ENCODE assay signal across 23 mouse cellular contexts in the genomic region with DNA sequence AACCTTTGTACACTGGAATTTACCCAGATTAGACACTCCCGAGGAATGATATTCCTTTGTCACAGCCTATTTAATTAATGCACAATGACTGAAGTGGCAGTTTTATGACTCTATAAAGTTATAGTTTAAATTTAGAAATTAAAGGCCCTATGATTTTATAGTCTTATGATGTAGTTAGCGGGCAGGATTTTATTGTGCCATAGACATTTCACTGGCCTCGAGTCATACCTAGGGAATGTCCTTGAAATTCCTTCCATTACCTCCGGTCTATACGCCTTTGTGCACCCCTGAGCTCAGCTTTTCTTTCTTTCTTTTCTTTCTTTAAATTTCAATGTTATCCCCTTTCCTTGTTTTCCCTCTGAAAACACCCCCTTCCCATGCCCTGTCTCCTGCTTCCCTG. TPM values are rescaled to one million over a fixed set of nuclear protein-coding genes. Genes with fewer than 3 reads are reported as not detected.
DNase-seq lines count a peak whose midpoint lies in the region; ATAC-seq and TF ChIP-seq lines count a peak whose summit lies in the region.
"Had no signal": no experiment of that assay in that cellular context is flagged by ENCODE, and none has a peak within 500 bp of the region (broad histone marks: within the 10 kb centered on the region; RNA-seq: fewer than 3 reads in every experiment).

No protein-coding gene starts in this region.

- POLR2A ChIA-PET in Patski (lab: Charles Lee), result no interaction called here

- H3K4me1 ChIP-seq in small intestine, adult 2 months (ENCODE audit: control insufficient read depth, insufficient read depth, insufficient read length, low read length), result peaks cover 18% of the 10 kb centered on the region

- H3K4me3 ChIP-seq in small intestine, adult 2 months (ENCODE audit: low read depth, low read length), result no peak overlapping the region

- WGBS in large intestine, adult 2 months, result 34% methylated on average over 5 of the region's 5 CpGs
- WGBS in small intestine, adult 2 months, result 35% methylated on average over 5 of the region's 5 CpGs

- in situ Hi-C loops in Patski (cut with MboI; ENCODE audit: low pct_unique_long_range_greater_than_20kb), result no loop called here

- intact Hi-C loops in heart, postnatal 36 days (cut with DNase I), result no loop called here

- H3K27ac ChIP-seq in small intestine, adult 2 months (ENCODE audit: insufficient read depth, low read depth, low read length), result peak overlapping the region; percentile 47; the same call in 1 of the 2 replicates

- CTCF ChIA-PET in Patski (lab: Charles Lee), result interaction anchor here (1.1 kb wide), 1 partner anchor 24 kb away, joined by 3 read pairs; no protein-coding TSS in a partner anchor

- ATAC-seq in Patski, result peak; percentile 35
- ATAC-seq in megakaryocyte-erythroid progenitor cell, adult 5-6 weeks (replicated peaks; ENCODE audit: low FRiP score, low TSS enrichment, poor library complexity, severe bottlenecking), result no peak
- ATAC-seq: activated CD4-positive, CD25-positive, alpha-beta regulatory T cell, adult 4 months; CD4-positive, CD25-positive, alpha-beta regulatory T cell, adult 4 months had no signal

- DNase-seq in 3T3-L1 (ENCODE audit: low read depth, low spot score) (peak; percentile 67), Patski (ENCODE audit: low read depth, low spot score) (peak; percentile 13)
- peak; percentile 61 for DNase-seq in large intestine, adult 2 months (ENCODE audit: low read depth, low spot score)
- no peak for DNase-seq in thymus, postnatal 4 days
- DNase-seq in layer of hippocampus, adult 11-12 months (ENCODE audit: low spot score), result no peak
- DNase-seq in heart, postnatal 36 days, result no peak
- DNase-seq: adrenal gland, adult 2 months; adrenal gland, adult 8-10 months; adrenal gland, postnatal 10 days; adrenal gland, postnatal 14 days; adrenal gland, postnatal 25 days; adrenal gland, postnatal 36 days; B cell, adult 2 months; cerebellum, adult 11 months; cerebellum, adult 11-12 months; cerebellum, adult 18-20 months; cerebellum, adult 2 months had no signal

- H3K27me3 ChIP-seq in Patski, result no peaks in the 10 kb centered on the region
- no peaks in the 10 kb centered on the region for H3K27me3 ChIP-seq in small intestine, adult 2 months (ENCODE audit: control insufficient read depth, insufficient read depth, low read length)
- H3K27me3 ChIP-seq: CH12.LX had no signal

- TF ChIP-seq CTCF in Patski (IDR thresholded peaks at IDR 0.05), result no peak
- no peak for TF ChIP-seq CTCF in small intestine, adult 2 months (IDR thresholded peaks at IDR 0.05; ENCODE audit: extremely low read depth, insufficient read length, insufficient replicate concordance, low read depth, low read length)

- no peaks in the 10 kb centered on the region for H3K36me3 ChIP-seq in small intestine, adult 2 months (ENCODE audit: control insufficient read depth, insufficient read depth, low read length)
- H3K36me3 ChIP-seq: G1E had no signal

- no peak for TF ChIP-seq POLR2A in small intestine, adult 2 months (IDR thresholded peaks at IDR 0.05; ENCODE audit: low read depth, low read length)

RNA-seq across cellular contexts. Expression of a gene that starts 35.3 kb away (rescaled TPM):
- polyA plus RNA-seq in Patski (2021), result 50.9 TPM
- 12.4 and 23.1 TPM in 2 replicates for polyA plus RNA-seq in large intestine, adult 2 months (2012; rRNA removed)
- 10.0 and 22.1 TPM in 2 replicates for polyA plus RNA-seq in small intestine, adult 2 months (2012; rRNA removed)
- 22.4 and 37.8 TPM in 2 replicates for total RNA-seq in megakaryocyte-erythroid progenitor cell, adult 5-6 weeks (2014; fragmentation: Nextera tagmentation)
- total RNA-seq in megakaryocyte-erythroid progenitor cell, adult 5-6 weeks (2017), result 7.5 and 12.6 TPM in 2 replicates
- total RNA-seq in heart, postnatal 36 days (2021), result 10 to 100 TPM; 53.8 to 60.9 TPM

RNA-seq across cellular contexts. Expression of a gene that starts 35.4 kb away (rescaled TPM):
- polyA plus RNA-seq in Patski (2021), result 32.9 TPM
- 4.6 and 8.6 TPM in 2 replicates for polyA plus RNA-seq in large intestine, adult 2 months (2012; rRNA removed)
- 7.2 and 13.3 TPM in 2 replicates for polyA plus RNA-seq in small intestine, adult 2 months (2012; rRNA removed)
- 11.3 and 17.0 TPM in 2 replicates for total RNA-seq in megakaryocyte-erythroid progenitor cell, adult 5-6 weeks (2014; fragmentation: Nextera tagmentation)
- 7.8 and 10.5 TPM in 2 replicates for total RNA-seq in megakaryocyte-erythroid progenitor cell, adult 5-6 weeks (2017)
- total RNA-seq in heart, postnatal 36 days (2021), result 10 to 100 TPM; 23.9 to 27.0 TPM

Comparison
In these comparisons a context has a peak if more than half of its experiments do, and no peak if none do; other contexts are left out.
1. DNase-seq: peak in 3T3-L1 (single experiment), Patski (single experiment) and large intestine, adult 2 months (single experiment); none in thymus, postnatal 4 days (single experiment), layer of hippocampus, adult 11-12 months (single experiment) and heart, postnatal 36 days (0 of 2).